Comparison of ENCODE assay signal across 8 mouse cellular contexts in genomic region chr16:57754526-57755125, GRCm38 (mm10). TPM values are rescaled to one million over a fixed set of nuclear protein-coding genes. Genes with fewer than 3 reads are reported as not detected.
A peak's percentile ranks its signal among the peaks of the same experiment; 100 is the strongest.
DNase-seq lines count a peak whose midpoint lies in the region; ATAC-seq lines count a peak whose summit lies in the region.

Gene Col8a1, minus strand, starts transcription at chr16:57754737.

- H3K27me3 ChIP-seq in forebrain, embryonic 16.5 days (replicated peaks; ENCODE audit: control insufficient read depth, insufficient read depth, low read length), result no peaks in the 10 kb centered on the region; the same call in 1 of the 2 replicates
- H3K27me3 ChIP-seq in intestine, embryonic 14.5 days (replicated peaks; ENCODE audit: control insufficient read depth, insufficient read depth, low read length), result 0 out of 2 replicates have a peak, but pooled peaks cover 6% of the 10 kb centered on the region

- H3K27ac ChIP-seq in forebrain, embryonic 16.5 days (ENCODE audit: low read length), result no peak within 1 kb of the TSS
- H3K27ac ChIP-seq in intestine, embryonic 14.5 days (ENCODE audit: low read depth), result no peak within 1 kb of the TSS

- no peaks in the 10 kb centered on the region for H3K9me3 ChIP-seq in forebrain, embryonic 16.5 days (ENCODE audit: control insufficient read depth, low read length)
- H3K9me3 ChIP-seq in intestine, embryonic 14.5 days (ENCODE audit: control insufficient read depth, low read length), result no peaks in the 10 kb centered on the region

- ATAC-seq in forebrain, embryonic 16.5 days, result peak; percentile 45
- no peak for ATAC-seq in intestine, embryonic 14.5 days (replicated peaks; ENCODE audit: low FRiP score, low TSS enrichment, low read depth)

- H3K4me3 ChIP-seq in forebrain, embryonic 16.5 days (replicated peaks; ENCODE audit: low read length), result peak within 1 kb of the TSS; percentile 44
- H3K4me3 ChIP-seq in intestine, embryonic 14.5 days (ENCODE audit: low read depth, low read length), result peak within 1 kb of the TSS; percentile 32

- DNase-seq in embryo, embryonic 10.5 days (ENCODE audit: low spot score), result peak; percentile 15
- DNase-seq in embryo, embryonic 10 days (ENCODE audit: low spot score), result no peak
- DNase-seq in NIH3T3 (ENCODE audit: low read depth), result peak; percentile 49
- no peak for DNase-seq in intestine, embryonic 14.5 days (ENCODE audit: low spot score)
- peak; percentile 23 for DNase-seq in mesoderm, embryonic 11.5 days (ENCODE audit: low read depth, low spot score)
- no peak for DNase-seq in MN1 (ENCODE audit: low spot score)
- no peak for DNase-seq in frontal cortex, postnatal 36 days (ENCODE audit: low spot score in 2 of 2)

- H3K9ac ChIP-seq in forebrain, embryonic 16.5 days (replicated peaks; ENCODE audit: low read depth, low read length), result peak within 1 kb of the TSS; percentile 62
- peak within 1 kb of the TSS; percentile 20; the same call in 1 of the 2 replicates for H3K9ac ChIP-seq in intestine, embryonic 14.5 days (ENCODE audit: low read length)

- peak within 1 kb of the TSS; percentile 70 for H3K4me2 ChIP-seq in forebrain, embryonic 16.5 days (ENCODE audit: low read length)
- peak within 1 kb of the TSS; percentile 68 for H3K4me2 ChIP-seq in intestine, embryonic 14.5 days (ENCODE audit: low read length)

- H3K4me1 ChIP-seq in forebrain, embryonic 16.5 days (replicated peaks; ENCODE audit: control insufficient read depth, insufficient read depth, low read length), result peaks cover 11% of the 10 kb centered on the region
- peaks cover 4% of the 10 kb centered on the region; the same call in 1 of the 2 replicates for H3K4me1 ChIP-seq in intestine, embryonic 14.5 days (replicated peaks; ENCODE audit: control insufficient read depth, insufficient read depth, low read length)

- no peaks in the 10 kb centered on the region for H3K36me3 ChIP-seq in forebrain, embryonic 16.5 days (ENCODE audit: control insufficient read depth, insufficient read depth)
- no peaks in the 10 kb centered on the region for H3K36me3 ChIP-seq in intestine, embryonic 14.5 days (ENCODE audit: control insufficient read depth, insufficient read depth, low read length)

- 4% methylated on average over 19 of the region's 19 CpGs for WGBS in forebrain, embryonic 16.5 days
- 3% methylated on average over 19 of the region's 19 CpGs for WGBS in intestine, embryonic 14.5 days

RNA-seq across cellular contexts. Expression of gene Col8a1, which starts in this region (rescaled TPM):
- 1.7 and 3.1 TPM in 2 replicates for polyA plus RNA-seq in forebrain, embryonic 16.5 days (2015; fragmentation: Nextera tagmentation; extraction: Ambion mirVana)
- polyA plus RNA-seq in intestine, embryonic 14.5 days (2014; fragmentation: Nextera tagmentation; extraction: Ambion mirVana), result 2.9 and 3.2 TPM in 2 replicates

Comparison
In these comparisons a context has a peak if more than half of its experiments do, and no peak if none do; other contexts are left out.
1. DNase-seq: peak in embryo, embryonic 10.5 days (single experiment), NIH3T3 (single experiment) and mesoderm, embryonic 11.5 days (single experiment); none in embryo, embryonic 10 days (single experiment), intestine, embryonic 14.5 days (single experiment), MN1 (single experiment) and frontal cortex, postnatal 36 days (0 of 2).